Mouse (Mus musculus): ENCODE results near the gene Gpr39. TPM values are rescaled to one million over a fixed set of nuclear protein-coding genes. Genes with fewer than 3 reads are reported as not detected.
A peak's percentile ranks its signal among the peaks of the same experiment; 100 is the strongest.

Gene Gpr39
- polyA plus RNA-seq, 1 experiment = not detected

GRCm38 (mm10) chr1:125662058-125662457, 14.7 kb upstream of the Gpr39 start:
- peaks cover 9% of the 10 kb centered on the region for H3K9me3 ChIP-seq
- no peaks in the 10 kb centered on the region for H3K36me3 ChIP-seq (replicated peaks; ENCODE audit: low read length)
- H3K27me3 ChIP-seq (replicated peaks) = peaks cover 8% of the 10 kb centered on the region
- peaks cover 11% of the 10 kb centered on the region for H3K4me1 ChIP-seq
- TF ChIP-seq FLI1 (IDR thresholded peaks at IDR 0.05; ENCODE audit: low read length) = no peak
- TF ChIP-seq GATA1 (IDR thresholded peaks at IDR 0.05; ENCODE audit: borderline replicate concordance, low read length) = no peak
- H3K4me3 ChIP-seq (replicated peaks) = no peak overlapping the region

- Histone ChIP-seq H3K9me3 (peaks cover 9% of the 10 kb centered on the region), H3K4me1 (peaks cover 11% of the 10 kb centered on the region), H3K4me3 (replicated peaks) (no peak overlapping the region), H3K36me3 (replicated peaks; ENCODE audit: low read length) (no peaks in the 10 kb centered on the region), H3K27me3 (replicated peaks) (peaks cover 8% of the 10 kb centered on the region)
- TF ChIP-seq GATA1 (IDR thresholded peaks at IDR 0.05; ENCODE audit: borderline replicate concordance, low read length) (no peak), FLI1 (IDR thresholded peaks at IDR 0.05; ENCODE audit: low read length) (no peak)
Measured at GRCm38 (mm10) chr1:125662660-125663059, 14.1 kb upstream of the Gpr39 start.

GRCm38 (mm10) chr1:125663104-125663503, 13.7 kb upstream of the Gpr39 start:
- H3K4me1 ChIP-seq = peaks cover 11% of the 10 kb centered on the region
- peaks cover 9% of the 10 kb centered on the region for H3K9me3 ChIP-seq
- H3K27me3 ChIP-seq (replicated peaks) = peaks cover 8% of the 10 kb centered on the region
- no peaks in the 10 kb centered on the region for H3K36me3 ChIP-seq (replicated peaks; ENCODE audit: low read length)
- H3K4me3 ChIP-seq (replicated peaks) = peak overlapping the region; percentile 18
- TF ChIP-seq GATA1 (IDR thresholded peaks at IDR 0.05; ENCODE audit: borderline replicate concordance, low read length) = no peak
- TF ChIP-seq FLI1 (IDR thresholded peaks at IDR 0.05; ENCODE audit: low read length) = no peak

- H3K36me3 ChIP-seq (replicated peaks; ENCODE audit: low read length) = no peaks in the 10 kb centered on the region
- no peak overlapping the region for H3K4me3 ChIP-seq (replicated peaks)
- TF ChIP-seq GATA1 (IDR thresholded peaks at IDR 0.05; ENCODE audit: borderline replicate concordance, low read length) (no peak), FLI1 (IDR thresholded peaks at IDR 0.05; ENCODE audit: low read length) (no peak)
- peaks cover 11% of the 10 kb centered on the region for H3K4me1 ChIP-seq
- H3K9me3 ChIP-seq = peaks cover 7% of the 10 kb centered on the region
- H3K27me3 ChIP-seq (replicated peaks) = peaks cover 11% of the 10 kb centered on the region
Measured at GRCm38 (mm10) chr1:125665127-125665637, 11.6 kb upstream of the Gpr39 start.

- TF ChIP-seq GATA1 (IDR thresholded peaks at IDR 0.05; ENCODE audit: borderline replicate concordance, low read length) (no peak), FLI1 (IDR thresholded peaks at IDR 0.05; ENCODE audit: low read length) (no peak)
Measured at GRCm38 (mm10) chr1:125669035-125669434, 7.8 kb upstream of the Gpr39 start.

GRCm38 (mm10) chr1:125675186-125675585, 1.6 kb upstream of the Gpr39 start:
- Histone ChIP-seq H3K4me3 (replicated peaks) (no peak overlapping the region), H3K9me3 (no peaks in the 10 kb centered on the region), H3K4me1 (peaks cover 16% of the 10 kb centered on the region), H3K36me3 (replicated peaks; ENCODE audit: low read length) (no peaks in the 10 kb centered on the region), H3K27me3 (replicated peaks) (peaks cover 26% of the 10 kb centered on the region)
- no peak for TF ChIP-seq FLI1 (IDR thresholded peaks at IDR 0.05; ENCODE audit: low read length)
- TF ChIP-seq GATA1 (IDR thresholded peaks at IDR 0.05; ENCODE audit: borderline replicate concordance, low read length) = no peak

More at GRCm38 (mm10) chr1:125669035-125669434, 7.8 kb upstream of the Gpr39 start:
- Histone ChIP-seq H3K9me3 (no peaks in the 10 kb centered on the region), H3K4me3 (replicated peaks) (no peak overlapping the region), H3K36me3 (replicated peaks; ENCODE audit: low read length) (no peaks in the 10 kb centered on the region), H3K27me3 (replicated peaks) (peaks cover 8% of the 10 kb centered on the region), H3K4me1 (0 out of 2 replicates have a peak, but pooled peaks cover under 1% of the 10 kb centered on the region)

- TF ChIP-seq GATA1 (IDR thresholded peaks at IDR 0.05; ENCODE audit: borderline replicate concordance, low read length) (no peak), FLI1 (IDR thresholded peaks at IDR 0.05; ENCODE audit: low read length) (no peak)
- no peaks in the 10 kb centered on the region for H3K9me3 ChIP-seq
Measured at GRCm38 (mm10) chr1:125677286-125677685, 491 bp downstream of the Gpr39 start.

GRCm38 (mm10) chr1:125679522-125680077, 2.8 kb downstream of the Gpr39 start:
- no peaks in the 10 kb centered on the region for H3K9me3 ChIP-seq
- peaks cover 26% of the 10 kb centered on the region for H3K27me3 ChIP-seq (replicated peaks)
- TF ChIP-seq GATA1 (IDR thresholded peaks at IDR 0.05; ENCODE audit: borderline replicate concordance, low read length) (no peak), FLI1 (IDR thresholded peaks at IDR 0.05; ENCODE audit: low read length) (no peak)
- no peak overlapping the region for H3K4me3 ChIP-seq (replicated peaks)
- H3K4me1 ChIP-seq = peaks cover 16% of the 10 kb centered on the region
- no peaks in the 10 kb centered on the region for H3K36me3 ChIP-seq (replicated peaks; ENCODE audit: low read length)

More at GRCm38 (mm10) chr1:125677286-125677685, 491 bp downstream of the Gpr39 start:
- peak overlapping the region; percentile 35 for H3K4me3 ChIP-seq (replicated peaks)
- no peaks in the 10 kb centered on the region for H3K36me3 ChIP-seq (replicated peaks; ENCODE audit: low read length)
- peaks cover 16% of the 10 kb centered on the region for H3K4me1 ChIP-seq
- H3K27me3 ChIP-seq (replicated peaks) = peaks cover 26% of the 10 kb centered on the region

GRCm38 (mm10) chr1:125684423-125684822, 7.6 kb downstream of the Gpr39 start:
- Histone ChIP-seq H3K4me3 (replicated peaks) (no peak overlapping the region), H3K27me3 (replicated peaks) (no peaks in the 10 kb centered on the region), H3K36me3 (replicated peaks; ENCODE audit: low read length) (no peaks in the 10 kb centered on the region), H3K9me3 (no peaks in the 10 kb centered on the region), H3K4me1 (no peaks in the 10 kb centered on the region)
- TF ChIP-seq FLI1 (IDR thresholded peaks at IDR 0.05; ENCODE audit: low read length) (no peak), GATA1 (IDR thresholded peaks at IDR 0.05; ENCODE audit: borderline replicate concordance, low read length) (no peak)

- Histone ChIP-seq H3K27me3 (replicated peaks) (no peaks in the 10 kb centered on the region), H3K4me3 (replicated peaks) (no peak overlapping the region), H3K36me3 (replicated peaks; ENCODE audit: low read length) (no peaks in the 10 kb centered on the region), H3K4me1 (no peaks in the 10 kb centered on the region), H3K9me3 (0 out of 2 replicates have a peak, but pooled peaks cover 2% of the 10 kb centered on the region)
- TF ChIP-seq FLI1 (IDR thresholded peaks at IDR 0.05; ENCODE audit: low read length) (no peak), GATA1 (IDR thresholded peaks at IDR 0.05; ENCODE audit: borderline replicate concordance, low read length) (no peak)
Measured at GRCm38 (mm10) chr1:125685304-125685703, 8.5 kb downstream of the Gpr39 start.

All from megakaryocyte, embryonic 14.5 days (primary cell).